Mouse (Mus musculus): Measurements from ENCODE around the gene Mycbp2. TPM values are rescaled to one million over a fixed set of nuclear protein-coding genes. Genes with fewer than 3 reads are reported as not detected.

Mycbp2 gene
- polyA plus RNA-seq, 1 experiment: 62.7 TPM

DNA sequence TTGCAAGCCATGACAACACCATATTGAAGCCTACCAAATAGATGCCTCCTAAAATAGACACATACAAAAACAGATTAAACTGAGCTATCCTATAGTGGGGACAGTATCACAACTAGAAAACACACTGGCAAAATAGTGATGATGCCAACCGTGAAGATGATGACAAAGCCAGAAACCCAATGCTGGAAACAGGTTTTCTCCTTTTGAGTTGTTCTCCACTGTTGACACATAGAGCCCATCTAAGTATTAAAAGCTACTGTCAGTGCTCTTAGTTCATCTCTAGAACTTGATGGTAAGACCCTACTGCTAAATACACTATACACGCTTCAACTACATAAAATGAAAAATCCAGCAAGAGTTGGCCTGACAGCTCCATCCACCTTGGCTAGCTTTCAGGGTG lies 86.2 kb downstream of the Mycbp2 start:
- DNase-seq (ENCODE audit: low read depth): no peak

DNA sequence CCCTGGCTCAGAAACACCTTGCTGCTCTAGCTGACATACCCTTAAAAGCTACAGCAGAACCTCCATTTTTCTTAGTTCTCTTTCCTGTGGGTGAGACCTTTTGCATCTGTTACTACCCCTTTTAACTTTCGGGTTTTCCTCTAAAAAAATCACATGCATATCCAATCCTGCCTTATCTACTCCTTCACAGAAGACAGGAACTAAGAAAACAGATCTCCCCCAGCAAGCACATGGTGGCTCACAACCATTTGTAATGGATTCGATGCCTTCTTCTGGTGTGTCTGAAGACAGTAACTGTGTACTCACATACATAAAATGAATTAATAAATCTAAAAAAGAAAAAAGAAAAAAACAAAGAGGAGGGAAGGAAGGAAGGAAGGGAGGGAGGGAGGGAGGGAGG lies 87.9 kb downstream of the Mycbp2 start:
- DNase-seq (ENCODE audit: low read depth): no peak

DNA sequence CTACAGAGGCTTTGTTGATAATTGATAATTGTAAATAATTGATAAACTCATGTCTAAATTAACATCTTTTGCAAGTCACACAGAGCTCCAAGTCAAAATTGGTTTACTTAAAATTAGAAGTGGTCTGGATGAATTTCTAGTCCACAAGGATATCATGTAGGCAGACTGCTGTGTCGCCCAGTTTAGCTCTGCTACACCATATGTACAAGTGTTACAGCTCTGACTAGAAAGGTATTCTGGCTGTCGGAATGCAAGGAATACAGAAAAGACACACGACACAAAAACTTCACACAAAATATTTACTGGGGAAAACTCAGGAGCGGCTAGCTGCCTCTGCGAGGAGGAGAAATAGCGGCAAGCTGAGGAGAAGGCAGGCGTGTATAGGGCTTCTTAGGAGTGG lies 89.7 kb downstream of the Mycbp2 start:
- no peak for DNase-seq (ENCODE audit: low read depth)

DNA sequence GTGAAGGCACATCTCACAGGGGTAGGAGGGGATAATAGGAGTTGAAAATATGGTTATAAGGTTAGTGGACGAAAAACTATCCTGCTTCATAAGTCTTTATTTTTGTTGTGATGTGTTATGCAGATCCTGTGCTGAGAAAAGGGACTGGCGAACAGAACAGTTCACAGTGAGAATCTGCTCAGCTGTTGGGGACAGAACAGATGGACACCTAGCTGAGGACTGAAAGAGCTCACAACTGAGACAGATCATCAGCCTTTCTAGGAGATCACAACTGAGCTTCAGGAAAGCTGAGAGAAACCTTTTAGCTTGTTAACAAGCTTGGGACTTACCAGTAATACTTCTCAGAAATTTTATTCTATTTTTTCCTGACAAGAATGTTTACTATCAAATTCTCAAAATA lies 92.3 kb downstream of the Mycbp2 start:
- no peak for DNase-seq (ENCODE audit: low read depth)

DNA sequence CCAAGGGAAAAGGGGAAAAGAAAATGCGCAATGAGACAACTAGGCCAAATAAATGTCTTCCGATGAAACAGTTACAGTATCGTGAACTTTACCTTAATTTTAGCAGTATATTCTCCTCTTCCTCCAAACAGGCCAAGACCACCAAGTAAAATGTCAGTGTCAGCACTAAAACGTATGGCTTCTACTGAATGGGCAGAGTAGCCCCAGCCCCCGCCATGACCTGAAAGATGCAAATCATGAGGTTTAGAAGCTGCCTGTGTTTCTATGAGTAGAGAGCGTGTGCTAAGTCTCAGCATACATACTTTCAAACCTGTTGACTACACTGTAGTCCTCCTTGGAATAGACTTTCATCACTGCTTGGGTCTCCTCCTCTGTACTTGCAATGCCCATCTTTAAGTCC lies 104.6 kb downstream of the Mycbp2 start:
- no peak for DNase-seq (ENCODE audit: low read depth)

DNA sequence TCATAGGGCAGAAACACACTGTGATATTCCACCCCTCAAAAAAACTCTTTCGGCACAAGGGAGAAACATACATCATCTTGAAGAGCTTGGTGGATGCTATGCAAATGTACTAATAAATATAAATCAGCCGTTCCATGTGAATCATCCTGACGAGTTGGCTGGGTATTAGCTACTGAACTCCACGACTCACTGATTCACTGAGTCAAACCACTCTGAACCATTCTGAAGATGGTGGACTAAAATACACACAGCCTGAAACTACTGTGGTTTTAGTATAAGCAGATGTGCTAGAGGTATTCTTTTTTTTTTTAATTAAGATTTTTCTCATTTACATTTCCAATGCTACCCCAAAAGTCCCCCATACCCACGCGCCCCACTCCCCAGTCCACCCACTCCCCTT lies 111.8 kb downstream of the Mycbp2 start:
- no peak for DNase-seq (ENCODE audit: low read depth)

DNA sequence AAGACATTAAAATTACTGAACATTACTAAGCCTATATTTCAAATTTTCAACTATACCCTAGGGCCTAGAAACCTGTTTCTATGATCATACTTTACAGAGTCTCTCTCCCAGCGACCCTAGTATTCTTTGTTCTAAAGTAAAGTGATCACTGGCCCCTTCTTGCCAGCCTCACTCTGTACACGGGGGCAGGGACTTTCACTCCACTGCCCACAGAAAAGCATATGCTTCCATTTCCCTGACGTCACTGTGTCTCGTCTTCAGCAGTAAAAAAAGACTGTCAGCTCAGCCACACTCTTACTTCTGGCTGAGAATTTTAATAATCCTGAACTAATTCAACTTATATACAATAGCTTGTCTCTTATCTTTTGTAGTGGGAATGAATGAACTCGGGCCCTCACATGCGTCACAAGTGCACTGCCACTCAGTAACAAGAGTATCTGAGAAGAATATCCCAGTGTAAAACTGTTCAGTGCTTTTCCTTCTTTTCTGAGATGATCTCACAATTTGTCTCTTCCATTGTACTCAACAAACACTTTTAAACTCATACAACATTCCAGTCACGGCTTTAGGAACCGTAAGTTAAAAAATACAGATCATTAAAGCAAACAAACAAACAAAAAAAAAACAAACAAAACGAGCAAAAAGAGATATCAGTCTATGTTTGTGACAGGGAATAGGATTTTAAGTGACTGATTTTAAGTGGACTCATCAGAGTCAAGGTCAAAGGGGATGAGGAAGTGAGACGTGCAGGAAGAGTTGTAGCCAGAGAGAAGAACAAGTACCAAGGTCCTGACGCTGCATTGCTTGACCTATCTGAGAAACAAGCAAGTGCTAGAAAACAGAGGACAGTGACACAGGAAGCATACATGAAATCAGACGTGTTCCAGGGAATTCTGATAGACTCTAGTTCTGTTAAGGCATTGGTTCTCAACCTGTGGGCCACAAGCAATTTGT lies 112.7 kb downstream of the Mycbp2 start:
- no peak for DNase-seq (ENCODE audit: low read depth)

DNA sequence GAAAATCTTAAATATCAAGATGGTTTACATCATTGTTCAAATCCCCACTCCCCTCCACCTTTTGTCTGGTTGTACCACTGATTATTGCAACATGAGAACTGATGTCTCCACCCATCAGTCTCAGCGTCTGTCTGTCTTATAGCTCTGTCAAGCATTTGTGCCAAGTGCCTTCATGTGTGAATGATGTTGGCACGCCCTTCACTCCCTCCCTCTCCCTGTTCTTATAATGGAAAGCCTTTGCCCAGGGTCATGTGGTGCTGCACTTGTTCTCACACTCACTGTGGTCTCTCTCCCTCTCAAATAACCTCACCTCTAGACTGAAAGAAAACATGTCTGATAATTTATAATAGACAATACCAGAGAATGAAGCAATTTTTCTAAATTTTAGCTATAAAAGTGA lies 124.3 kb downstream of the Mycbp2 start:
- no peak for DNase-seq (ENCODE audit: low read depth)

DNA sequence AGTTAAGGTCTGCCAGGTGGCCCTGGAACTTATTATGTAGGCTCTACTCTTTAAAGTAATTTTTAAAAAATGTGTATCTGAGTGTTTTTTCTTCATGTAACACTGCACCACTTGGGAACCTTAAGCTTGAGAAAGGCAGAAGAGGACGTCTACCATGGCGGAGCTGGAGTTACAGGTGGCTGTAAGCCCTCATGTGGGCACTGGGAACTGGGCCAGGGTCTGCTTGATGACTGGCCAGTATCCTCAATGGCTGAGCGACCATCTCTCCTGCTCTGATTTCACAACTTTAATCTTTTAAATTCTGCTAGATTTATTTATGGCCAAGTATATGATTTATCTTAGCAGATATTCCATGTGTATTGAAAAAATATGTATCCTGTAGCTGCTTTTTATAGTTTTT lies 124.9 kb downstream of the Mycbp2 start:
- no peak for DNase-seq (ENCODE audit: low read depth)

DNA sequence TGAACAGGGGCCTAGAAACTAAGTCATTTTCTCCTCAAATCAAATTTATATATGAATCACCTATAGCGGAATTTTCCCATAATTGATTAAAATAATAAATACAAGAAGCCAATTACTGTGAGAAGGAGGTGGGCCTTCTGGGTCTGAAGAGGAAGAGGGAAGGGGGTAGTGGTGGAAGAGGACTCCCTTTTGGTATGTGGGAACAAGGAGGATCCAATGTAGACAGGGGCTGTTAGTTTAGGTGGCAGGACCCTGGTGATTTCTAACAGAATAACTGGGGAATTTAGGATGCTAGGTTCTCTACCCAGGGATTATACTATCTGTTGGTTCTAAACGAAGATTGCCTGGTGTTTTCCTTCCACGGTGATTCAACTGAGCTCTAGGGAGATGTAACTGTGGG lies 130.3 kb downstream of the Mycbp2 start:
- no peak for DNase-seq (ENCODE audit: low read depth)

DNA sequence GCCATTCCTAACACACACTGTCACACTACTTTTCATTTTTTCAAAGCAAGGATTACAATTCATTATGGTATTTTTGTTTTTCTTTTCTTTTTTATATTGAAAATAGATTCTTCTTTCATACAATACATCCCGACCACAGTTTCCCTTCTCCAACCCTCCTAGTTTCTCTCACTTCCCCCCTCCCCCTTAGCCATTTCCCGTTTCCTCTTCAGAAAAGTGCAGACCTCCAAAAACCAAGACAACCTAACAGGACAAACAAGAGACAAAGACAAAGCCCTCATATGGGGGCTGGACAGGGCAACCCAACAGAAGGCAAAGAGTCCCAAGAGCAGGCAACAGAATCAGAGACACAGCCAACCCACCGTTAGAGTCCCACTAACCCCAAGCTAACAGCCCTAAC lies 160.0 kb downstream of the Mycbp2 start:
- no peak for DNase-seq (ENCODE audit: low read depth)

DNA sequence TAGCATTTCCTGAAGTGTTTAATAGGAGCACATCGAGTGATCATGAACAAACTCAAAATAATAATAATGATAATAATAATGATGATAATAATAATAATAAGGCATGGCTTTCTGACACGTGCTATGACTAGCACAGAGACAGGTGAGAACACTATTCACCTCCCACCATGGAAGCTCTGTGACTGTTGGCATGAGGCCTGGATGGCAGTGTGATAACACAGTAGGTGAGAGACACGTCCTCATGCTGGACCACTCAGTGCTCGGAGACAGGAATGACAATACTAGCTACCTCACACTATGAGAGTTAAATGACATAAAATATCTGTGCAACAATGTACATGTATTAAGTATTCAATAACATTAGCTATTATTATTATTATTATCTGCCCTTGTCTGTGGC lies 160.5 kb downstream of the Mycbp2 start:
- no peak for DNase-seq (ENCODE audit: low read depth)

DNA sequence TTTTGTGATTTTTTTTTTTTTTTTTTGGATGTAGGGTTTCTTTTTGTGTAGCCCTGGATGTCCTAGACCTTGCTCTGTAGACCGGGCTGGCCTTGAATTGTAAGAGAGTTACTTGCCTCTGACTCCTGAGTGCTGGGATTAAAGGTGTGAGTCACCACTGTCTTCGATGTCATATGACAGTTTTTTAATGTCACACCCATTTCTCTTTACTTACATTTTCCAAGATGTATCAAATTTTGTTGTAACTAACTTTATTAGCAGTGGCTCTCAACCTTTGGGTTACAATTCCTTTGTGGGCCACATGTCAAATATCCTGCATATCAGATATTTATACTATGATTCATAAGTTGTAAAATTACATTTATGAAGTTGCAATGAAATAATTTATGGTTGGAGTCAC lies 166.5 kb downstream of the Mycbp2 start:
- DNase-seq (ENCODE audit: low read depth): no peak

DNA sequence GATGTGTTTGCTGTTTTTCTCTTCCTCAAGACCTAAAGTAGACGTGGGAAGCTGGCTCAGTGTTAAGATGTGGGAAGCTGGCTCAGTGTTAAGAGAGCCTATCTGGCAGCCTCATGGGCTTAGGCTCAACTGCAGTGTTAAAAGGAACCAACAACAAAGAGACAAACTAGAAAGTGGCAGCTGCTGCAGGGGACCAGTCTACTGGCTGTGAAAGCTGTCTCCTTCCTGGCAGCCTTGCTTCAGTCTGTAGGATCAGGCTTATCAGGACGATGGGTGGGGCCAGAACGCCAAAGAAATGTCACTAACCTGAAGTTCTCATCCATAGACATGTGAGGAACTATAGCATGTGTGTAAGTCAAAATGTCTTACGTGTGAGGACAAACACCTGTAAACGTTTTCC lies 183.7 kb downstream of the Mycbp2 start:
- DNase-seq (ENCODE audit: low read depth): no peak

DNA sequence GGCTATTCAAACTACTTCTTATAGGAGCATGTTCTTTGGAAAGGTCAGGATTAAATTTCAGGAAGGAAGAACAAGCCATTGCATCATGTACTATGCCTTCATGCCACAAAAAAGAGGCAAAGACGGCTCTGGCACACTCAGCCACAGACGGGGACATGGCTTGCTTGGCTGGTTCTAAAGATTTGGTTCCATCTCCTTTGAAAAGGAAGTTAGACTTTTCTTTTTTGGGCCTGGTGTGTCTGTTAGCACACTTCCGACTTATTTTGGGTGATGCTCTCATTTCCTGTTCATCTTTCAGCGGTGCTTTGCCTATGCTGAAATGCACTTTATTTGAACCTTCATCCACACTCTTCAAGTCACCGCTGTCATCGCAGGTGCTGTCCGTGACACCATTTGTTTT lies 190.9 kb downstream of the Mycbp2 start:
- DNase-seq (ENCODE audit: low read depth): no peak

DNA sequence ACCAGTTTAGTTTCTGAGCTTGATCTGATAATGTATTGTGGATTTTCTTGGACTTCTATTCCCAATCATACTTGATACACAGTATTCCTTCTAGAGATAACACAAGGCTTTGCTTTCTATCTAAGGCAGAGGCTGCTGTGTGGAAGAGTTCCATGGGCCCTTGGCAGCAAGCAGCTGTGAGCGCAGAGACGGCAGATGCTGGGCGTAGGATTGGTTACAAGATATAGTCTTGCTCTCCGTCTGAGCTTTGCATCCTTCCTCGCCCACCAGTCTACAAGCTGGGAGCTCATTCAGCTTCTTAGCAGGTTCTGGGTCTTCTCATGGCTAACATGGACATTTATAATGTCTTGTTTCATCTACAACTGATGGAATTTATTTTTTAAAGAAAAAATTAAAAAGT lies 196.5 kb downstream of the Mycbp2 start:
- no peak for DNase-seq (ENCODE audit: low read depth)

DNA sequence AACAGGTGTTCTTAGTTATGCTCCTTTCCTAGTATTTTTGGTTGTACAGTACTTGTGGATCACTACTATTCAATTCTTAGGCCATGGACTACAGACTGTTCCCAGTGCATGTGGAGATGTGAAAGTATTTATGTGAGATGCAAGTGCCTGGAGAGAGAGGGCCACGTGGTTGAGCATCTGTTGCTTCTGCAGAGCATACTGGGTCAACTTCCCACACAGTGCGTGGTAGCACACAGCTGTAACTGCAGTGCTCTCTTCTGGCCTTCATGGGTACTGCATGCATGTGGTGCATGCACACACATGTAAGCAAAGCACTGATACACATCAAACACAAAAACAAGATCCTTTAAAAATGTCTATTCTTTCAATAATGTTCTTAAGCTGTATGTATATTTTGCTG lies 214.6 kb downstream of the Mycbp2 start:
- DNase-seq (ENCODE audit: low read depth): no peak

DNA sequence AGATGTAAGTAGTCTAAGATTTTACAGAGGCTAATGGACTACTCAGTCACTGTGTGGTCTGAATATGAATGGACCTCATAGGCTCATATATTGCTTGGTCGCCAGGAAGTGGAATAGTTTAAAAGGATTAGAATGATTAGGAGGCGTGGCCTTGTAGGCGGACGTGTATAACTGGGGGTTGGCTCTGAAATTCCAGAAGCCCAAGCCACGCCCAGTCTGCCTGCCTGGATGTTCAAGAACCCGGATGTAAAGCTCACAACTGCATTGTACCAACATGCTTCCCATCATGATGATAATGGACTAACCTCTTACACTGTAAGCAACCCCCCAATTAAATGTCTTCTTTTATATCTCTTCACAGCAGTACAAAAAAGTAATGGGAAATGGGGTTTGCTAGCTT lies 220.9 kb downstream of the Mycbp2 start:
- DNase-seq (ENCODE audit: low read depth): no peak

DNA sequence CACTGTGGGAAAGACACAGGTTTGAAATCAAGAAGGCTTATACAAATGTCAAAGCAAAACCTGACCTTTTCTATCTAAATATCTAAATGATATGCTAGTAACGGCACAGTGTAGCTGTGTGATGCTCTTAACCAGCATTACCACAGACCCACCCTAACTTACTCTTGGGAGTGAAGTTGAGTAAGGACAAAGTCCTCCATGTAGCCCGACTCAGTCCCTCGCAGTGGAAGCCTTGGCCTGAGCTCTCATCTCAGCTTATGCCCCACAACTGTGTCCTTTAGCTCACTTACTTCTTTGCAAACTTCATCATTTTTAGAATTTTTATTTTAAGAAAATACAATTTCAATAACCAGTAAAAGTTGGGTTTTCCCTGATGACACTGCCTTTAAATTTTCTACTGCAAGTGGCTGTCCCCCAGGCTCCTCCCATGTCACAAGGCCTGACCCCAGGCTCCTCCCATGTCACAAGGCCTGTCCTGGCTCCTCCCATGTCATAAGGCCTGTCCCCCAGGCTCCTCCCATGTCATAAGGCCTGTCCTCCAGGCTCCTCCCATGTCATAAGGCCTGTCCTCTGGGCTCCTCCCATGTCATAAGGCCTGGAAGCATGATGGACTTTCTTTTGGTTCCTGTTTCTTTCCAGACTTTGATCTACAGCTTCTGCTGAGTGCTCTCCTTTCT lies 231.5 kb downstream of the Mycbp2 start:
- DNase-seq (ENCODE audit: low read depth): no peak

DNA sequence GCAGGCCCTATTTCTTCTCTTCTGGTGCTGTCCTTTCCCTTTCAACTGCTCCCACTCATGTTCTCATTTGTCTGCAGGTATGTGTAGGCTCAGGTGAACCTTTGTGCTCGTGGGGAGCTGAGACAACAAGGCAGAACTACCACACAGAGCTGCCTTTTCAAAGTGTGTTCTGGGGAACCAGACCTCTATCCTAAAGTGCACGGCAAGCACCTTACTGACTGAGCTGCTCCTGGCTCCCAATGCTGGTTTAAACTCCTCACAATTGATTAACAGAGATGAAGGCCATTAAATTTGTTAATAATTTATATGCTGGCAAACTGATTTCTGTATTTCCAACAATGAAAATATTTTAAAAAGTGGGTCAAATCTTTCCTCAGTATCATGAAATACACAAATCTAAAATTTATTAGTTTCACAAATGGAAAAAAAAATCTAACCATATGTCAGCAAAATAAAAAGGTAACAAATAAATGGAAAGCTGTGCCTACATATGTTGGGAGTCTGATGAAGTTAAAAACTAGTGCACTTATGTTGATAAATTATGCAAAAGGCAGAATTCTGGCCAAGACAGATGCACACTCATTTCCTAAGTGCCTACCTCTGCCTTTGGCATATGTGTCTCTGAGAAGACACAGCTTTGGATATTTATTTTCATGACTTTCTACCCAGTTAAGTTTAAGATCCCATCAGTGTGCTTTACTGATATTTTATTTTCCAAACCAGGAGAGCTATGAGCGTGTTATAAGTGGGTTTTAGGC lies 233.8 kb downstream of the Mycbp2 start:
- no peak for DNase-seq (ENCODE audit: low read depth)

DNA sequence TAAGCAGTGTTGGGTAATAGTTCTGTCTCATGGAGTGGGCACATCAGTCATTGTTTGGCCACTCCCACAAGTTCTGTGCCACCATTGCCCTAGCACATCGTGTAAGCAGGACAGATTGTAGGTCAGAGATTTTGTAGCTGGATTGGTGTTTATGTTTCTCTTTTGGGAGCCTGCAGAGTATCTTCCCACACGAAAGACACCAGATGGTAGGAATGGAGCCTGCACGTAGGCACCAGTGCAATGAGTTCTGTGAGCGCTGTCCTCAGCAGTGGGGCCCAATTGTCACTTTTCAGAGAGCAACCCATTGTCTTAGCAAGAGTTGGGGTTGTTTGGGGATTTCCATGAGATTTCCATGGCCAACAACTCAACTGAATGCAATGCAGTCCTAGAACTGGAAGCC lies 236.6 kb downstream of the Mycbp2 start:
- DNase-seq (ENCODE audit: low read depth): no peak

DNA sequence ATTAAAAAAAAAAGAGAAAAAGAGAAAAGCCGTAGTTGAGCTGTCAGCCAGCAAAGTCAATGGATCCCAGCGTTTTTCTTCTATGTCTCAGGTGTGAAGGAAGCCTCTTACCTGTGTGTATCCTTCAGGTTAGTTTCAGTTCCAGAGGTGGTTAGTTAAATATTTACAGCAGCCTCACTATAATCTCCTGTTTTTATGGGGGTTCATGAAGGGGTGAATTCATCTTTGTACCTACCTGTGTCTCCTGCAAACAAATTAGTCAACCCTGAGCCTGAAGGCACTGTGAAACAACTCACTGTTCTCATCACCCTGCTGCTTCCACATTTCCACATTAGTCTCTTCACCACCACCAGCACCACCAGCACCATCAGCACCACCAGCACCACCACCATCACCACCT lies 240.3 kb downstream of the Mycbp2 start:
- no peak for DNase-seq (ENCODE audit: low read depth)

Data from gonadal fat pad, adult 2 months (tissue).